Mouse (Mus musculus): ENCODE data around the gene Hsf2bp.

DNA sequence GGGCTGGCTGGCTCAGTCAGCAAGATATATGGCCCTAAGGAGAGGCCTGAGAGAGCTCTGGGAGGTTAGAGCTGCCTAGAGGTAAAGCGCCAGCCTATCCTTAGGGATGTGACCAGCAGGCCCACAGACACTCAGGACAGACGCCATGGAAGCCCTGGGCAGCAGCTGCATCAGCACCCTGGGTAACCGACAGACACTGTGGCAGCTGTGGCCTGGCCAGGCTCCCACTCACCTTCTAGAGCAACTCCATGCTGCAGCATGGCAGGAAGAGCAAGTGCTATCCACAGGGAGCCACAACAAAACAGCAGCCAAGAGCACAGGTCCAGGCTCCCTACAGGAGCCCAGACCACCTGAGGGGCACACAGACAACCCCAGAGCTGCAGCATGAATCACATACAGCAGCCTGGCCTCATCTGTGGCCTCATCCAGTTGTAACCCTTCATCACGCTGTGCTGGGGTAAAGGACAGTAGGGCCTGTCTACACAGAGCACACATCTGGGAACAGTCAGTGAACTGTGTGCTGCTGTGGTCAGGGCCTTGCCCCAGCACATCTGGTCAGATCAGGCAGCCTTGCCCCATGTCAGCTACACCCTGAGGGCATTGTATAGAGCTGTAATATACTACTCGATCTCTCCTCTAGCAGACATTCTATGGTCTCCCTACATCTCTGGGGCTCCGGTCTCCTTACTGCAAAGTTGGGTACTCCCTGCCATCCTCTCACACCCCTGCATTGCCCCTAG, 100.9 kb downstream of the Hsf2bp start:
- TF ChIP-seq JUND (IDR thresholded peaks at IDR 0.05; ENCODE audit: low read depth, low read length) (no peak), POLR2A (IDR thresholded peaks at IDR 0.05; ENCODE audit: control insufficient read depth in 1 of 2, insufficient read depth in 1 of 2, low read depth in 1 of 2, low read length in 2 of 2, poor library complexity in 1 of 2) (no peak)

All from MEL (cell line).